Mouse (Mus musculus) embryo, embryonic 11.5 days (tissue): ENCODE measurements at regions not wholly inside any gene's neighbourhood (a gene's known extent, or its start where the extent isn't known, plus 50 kb on each side); places are given as distances from the start of the nearest gene placed in this dataset.
"Not testable (repeated sequence)": the region's sequence is repeated elsewhere in the genome, so short reads cannot be mapped to it uniquely, and the experiment has no call there.

ENCODE experiments used
- DNase-seq: peaks from one replicate; pipeline ENCODE4 v3.0.0-alpha.2; 2012; ENCODE audit warnings: low read depth, low spot score

DNA sequence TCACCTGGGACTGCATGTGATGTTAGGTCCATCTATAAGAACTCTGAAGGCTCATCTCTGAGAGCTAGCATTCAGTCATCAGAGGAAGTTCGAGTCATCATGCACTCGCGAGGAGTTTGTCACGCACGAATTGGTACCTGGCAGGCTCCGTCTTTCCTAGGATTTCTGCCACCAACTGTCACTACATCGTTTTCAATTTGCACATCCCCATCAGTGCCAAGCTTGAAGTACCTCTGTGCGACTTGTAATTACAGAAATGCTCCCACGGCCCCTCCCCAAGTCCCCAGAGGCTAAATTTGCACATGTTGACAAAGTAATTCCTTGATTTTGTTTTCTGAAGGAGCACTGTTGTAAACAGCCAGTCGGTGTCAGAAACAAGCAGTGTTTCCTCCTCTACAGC is 372.2 kb upstream of the Id2 start:
- no peak for DNase-seq

DNA sequence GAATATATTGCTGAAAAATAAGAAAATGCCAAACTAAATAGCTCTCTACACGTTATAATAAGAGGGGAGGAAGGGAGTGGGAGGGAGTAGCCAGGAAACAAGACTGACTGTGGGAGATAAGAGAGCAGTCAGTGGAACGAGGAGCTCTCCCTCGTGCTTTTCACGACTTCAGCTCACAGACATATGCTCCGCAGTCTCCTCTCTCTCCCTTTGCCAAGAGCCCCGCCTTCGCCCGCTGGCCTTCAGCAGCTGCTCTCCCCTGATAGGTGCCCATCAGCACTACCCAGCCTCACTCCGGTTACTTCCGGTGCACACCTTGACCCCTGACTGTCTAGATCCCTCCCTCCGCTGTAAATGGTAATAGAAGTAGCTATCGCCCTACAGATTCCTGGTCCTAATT is 370.8 kb upstream of the Id2 start:
- DNase-seq = no peak

DNA sequence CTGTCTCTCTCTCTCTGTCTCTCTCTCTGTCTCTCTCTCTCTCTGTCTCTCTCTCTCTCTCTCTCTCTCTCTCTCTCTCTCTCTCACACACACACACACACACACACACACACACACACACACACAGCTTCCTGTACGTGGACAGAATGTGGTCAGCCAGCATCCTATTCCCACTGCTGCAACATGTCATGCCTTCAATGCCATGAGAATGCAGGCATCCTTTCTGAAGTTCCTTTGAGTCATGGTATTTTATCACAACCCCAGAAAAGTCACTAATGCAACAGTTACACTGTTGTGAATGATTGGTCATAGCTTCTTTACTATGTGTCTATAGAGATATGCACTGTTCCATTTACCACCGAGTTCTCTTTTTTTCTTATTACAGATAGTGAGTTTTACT is 365.8 kb upstream of the Id2 start:
- DNase-seq = not testable (repeated sequence)

DNA sequence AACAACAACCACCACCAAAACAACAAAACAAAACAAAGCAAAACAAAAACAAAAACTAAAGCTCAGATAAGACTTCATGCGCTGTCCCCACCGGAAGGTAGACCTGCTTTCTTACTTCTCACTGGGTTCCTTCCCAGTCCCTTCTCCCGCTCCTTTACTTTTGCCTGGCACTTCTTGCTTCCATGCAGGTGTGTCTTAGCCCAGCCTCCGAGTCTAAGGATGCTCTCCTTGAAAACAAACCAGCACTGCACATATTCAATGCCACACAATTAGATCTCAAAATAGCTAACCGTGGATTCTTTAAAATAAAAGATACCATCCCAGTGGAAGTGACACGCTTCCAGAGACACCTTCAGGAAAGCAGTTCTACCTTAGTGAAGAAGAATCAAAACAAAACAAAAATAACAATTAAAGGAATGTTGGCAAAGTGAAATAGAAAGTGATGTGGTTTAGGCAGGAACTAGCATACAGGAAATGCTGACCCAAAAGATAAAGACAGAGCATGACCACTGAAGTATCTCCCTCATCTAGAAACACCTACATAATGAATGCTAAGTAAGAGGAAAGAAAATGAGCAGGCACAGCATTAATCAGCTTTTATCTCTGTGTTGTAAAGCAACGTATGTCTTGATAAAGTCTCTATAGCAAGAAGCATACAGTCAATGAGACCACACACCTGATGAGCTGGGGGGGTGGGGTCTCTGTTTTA is 358.5 kb upstream of the Id2 start:
- no peak for DNase-seq

DNA sequence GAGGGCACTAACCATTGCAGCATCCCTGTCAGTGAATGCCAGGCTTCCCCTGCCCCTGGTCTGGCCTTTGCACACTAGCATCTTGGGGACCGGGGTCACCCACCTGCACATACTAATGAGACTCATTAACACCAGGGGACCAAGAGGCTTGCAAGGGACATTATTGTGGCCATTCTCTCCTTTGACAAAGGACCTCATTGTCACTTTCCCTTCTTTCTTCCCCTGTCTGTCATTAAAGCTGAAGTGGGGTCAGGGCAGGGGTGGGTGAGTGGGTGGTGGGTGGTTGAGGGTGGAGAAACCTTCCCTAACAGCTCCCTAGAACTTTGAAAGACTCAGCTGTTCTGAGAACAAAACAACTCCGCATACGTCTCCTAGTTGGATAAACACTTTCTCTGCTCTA is 356.4 kb upstream of the Id2 start:
- no peak for DNase-seq

DNA sequence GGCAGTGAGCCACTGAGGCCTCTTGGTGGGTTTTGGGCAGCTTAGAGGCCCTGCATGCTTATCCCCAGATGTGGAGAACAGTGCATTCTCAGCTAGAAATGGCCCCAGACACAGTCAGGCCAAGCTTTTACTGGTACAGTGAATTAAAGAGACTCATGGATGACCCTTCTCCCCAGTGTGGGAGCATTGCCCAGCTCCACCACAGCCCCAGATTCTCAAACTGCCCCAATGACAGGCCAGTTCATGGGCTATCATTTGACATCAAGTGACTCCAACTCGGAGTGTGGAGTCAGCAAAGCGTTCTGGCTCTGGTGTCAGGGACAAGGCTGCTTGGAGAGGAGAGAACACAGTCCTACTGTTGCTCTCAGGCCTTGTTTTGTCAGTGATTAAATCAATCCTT is 354.2 kb upstream of the Id2 start:
- no peak for DNase-seq

DNA sequence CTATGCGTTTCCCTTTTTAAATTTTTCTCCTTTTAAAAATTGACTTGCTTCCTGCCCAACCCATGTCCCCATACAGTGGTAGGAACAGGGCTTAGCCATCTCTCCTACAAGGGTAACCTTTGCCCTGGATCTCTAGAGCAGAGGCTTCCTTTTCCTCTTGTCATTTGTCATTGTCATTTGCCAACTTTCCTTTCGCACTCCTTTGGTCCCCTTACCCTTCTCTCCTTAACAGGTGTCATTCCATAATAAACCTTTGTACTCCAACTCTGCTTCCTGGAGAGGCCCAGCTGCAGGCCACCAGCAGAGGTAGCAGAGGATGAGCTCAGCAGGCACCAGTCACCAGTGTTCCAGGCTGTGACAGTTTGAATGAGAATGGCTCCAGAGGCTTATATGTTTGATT is 347.4 kb upstream of the Id2 start:
- DNase-seq = no peak

DNA sequence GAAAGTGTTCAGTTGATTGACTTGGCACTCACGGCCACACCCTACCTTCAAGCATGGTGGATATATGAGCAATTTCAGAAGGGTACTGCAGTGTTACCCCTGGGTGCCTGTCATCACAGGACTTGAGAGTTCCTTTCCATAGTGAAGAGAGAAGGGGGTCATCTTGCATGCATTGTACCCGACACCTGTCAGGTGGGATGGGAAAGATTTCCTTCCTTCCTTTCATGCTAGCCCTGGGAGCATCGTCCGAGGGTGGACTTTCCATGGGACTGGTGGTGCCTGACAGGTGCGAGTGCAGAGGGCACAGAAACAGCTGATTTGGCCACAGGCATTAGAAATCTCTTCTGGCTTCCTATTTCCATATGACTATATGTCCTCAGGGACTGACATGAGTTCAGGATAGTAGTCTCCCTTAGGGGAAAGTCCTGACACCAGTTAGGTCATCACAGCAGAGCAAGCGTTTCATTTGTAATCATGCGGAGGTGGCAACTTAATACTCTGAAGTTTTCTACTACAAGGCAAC is 342.1 kb upstream of the Id2 start:
- no peak for DNase-seq

DNA sequence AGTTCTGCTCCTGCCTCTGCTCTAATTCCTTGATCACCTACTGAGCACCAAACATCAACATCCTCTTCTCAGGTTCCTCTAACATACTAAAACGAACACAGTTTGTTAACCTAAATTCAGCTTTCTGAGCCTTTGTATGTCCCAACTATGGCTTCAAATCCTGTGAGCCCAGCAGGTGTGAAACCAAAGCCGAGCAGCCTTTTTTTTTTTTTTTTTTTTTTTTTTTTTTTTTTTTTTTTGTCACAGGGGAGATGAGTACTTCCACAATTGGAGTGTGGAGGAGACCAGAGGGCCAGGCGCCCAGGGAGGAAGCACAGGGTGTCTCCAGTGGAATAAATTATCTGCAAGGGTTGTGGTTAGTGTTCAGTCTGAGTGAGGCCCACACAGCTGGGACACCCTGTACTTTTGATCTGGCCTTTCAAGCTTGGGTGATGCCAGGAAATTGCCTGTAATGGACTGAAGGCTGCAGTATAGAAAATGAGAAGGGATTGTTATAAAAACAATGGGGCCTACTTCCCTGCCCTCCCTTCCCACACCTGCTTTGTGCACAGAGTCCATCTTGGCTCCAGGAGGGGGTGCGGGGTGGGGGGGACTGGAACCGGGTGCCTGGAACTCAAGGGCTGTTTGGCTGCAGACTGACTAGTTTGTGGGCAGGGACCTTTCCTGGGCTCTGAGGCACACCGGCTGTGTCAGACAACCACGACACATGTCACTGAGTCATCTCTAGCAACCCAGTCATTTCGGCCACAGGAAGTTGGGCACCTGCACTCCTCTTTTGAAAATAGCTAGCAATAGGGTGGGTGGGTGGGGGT is 341.5 kb upstream of the Id2 start:
- no peak for DNase-seq

DNA sequence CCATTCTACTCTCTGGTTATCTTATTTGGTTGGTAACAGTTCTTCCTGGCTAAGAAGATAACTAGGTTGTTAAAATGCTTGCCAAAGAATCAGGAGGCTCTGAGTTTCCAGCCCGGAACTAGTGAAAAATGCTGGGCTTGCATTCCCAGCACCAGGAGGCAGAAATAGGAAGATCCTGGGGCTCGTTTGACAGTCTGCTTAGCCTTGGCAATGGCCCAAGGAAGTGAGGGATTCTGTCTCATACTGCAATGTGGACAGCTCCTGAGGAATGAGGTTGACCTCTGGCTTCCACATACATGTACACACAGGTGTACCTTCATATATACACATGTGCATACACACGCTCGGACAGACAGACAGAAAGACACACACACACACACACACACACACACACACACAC is 340.6 kb upstream of the Id2 start:
- DNase-seq = no peak

DNA sequence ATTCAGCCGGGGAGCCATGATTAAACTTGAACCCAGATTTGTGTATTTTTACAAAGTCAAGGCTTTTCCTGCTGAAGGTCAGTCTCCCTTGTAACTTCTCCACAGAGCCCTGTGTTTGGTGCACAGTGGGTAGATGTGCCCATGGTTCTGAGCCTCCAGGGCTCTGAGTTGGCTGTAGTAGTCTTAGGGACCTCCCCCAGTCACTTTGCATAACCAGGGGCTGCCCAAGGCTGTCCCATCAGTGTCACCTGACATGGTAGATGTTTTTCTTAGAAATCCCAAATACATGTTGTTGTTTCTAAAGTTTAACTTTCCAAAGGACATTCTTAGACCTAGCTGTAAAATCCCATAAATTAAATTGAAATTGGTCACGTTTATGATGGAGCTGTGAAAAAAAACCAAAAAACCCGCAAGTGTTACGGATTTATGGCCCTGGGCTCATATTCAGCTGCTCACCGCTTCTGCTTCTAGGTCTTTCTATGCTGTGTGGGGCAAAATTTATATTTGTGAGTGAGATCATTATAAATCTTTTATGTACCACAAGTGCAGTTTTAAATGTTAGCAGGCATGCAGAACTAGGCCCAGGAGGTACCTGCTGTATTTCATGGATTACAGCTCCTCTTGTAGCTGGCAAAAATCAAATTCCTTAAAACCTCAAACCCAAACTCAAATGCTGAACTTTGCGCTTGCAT is 339.4 kb upstream of the Id2 start:
- DNase-seq = no peak

DNA sequence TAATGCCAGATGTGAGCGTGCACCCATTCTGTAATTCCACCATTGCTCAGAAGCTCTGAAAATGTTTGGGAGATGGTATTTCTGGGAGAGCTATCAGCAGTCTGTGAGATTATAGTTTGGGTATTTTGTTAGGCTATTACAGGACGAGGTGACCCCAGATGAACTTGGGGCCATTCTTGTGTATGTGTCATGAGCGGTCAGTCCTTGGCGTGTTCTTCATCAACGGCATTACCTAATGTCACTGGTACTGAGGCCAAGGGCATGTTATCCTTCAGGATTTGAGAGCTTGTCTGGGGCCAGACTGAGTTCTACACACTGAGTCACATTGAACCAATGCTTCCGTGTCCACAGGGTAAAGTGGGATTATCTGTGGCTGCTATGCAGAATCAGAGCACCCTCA is 335.9 kb upstream of the Id2 start:
- DNase-seq = no peak

DNA sequence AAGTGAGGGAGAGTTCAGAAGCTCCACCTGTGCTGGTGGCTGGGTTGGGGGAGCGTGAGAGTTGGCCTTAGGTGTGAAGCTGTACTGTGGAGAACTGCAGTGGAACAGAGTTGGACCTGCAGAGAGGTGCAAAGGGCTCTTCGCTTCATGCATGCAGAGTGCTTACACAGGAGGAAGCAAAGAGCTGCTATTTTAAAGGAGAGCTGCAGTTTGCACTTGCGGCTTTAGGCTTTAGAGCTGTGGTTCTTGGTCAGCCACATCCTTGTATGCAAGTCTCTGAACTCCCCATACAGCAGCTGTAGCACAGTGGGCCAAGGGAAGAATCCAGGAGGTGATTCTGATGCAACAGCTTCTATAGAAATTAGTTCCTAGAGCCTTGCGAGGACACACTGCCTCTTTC is 334.0 kb upstream of the Id2 start:
- DNase-seq = no peak

DNA sequence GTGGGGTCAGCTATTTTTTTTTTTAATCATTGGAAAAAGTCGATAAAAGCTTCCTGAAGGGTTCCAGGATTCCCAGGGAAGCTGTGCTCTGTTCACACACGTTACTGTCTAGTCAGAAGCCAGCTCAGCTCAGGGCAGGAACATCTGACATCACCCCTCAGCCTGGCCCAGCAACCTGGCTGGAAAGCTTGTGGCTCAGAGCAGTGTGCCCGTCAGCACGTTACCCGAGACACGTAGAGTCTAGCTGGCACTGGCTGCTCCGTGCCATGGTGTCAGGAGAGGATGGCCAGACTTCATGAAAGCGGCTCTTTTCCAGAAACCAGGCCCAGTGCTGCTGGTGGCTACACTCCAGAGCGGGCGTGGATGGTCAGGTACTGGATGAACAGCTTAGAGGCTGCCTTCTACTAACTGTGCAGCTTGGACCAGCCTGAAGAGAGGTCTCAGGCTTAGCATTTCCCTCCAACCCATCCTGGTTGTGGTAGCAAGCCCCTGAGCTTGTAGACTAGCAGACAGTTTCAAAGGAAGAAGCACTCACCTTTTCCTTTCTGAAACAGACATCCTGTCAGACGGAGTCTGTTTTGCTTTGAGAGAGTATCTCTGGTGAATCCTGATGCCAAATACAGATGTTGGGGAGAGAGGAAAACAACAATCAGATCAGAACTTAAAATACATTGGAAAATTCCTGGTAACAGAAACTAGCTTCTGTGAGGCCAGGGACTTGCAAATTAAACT is 331.1 kb upstream of the Id2 start:
- DNase-seq = no peak

DNA sequence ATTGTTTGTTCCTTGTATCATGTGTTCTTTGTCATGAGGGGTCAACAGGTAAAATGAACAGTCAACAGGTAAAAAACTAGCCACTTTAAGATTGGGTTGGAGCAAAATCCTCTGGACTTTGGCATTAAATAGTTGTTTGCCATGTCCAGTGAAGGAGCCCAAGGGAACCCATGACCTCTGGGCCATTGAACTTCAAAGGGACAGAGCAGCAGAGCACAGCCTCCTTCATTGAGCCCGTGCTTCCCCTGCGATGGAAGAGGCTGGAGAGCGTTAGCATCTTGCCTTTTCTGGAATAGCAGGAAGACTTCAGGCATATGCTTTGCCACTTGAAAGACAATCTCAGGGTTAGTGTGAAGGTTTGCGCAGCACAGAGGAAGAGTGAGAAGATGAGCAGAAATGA is 320.4 kb upstream of the Id2 start:
- DNase-seq = no peak

DNA sequence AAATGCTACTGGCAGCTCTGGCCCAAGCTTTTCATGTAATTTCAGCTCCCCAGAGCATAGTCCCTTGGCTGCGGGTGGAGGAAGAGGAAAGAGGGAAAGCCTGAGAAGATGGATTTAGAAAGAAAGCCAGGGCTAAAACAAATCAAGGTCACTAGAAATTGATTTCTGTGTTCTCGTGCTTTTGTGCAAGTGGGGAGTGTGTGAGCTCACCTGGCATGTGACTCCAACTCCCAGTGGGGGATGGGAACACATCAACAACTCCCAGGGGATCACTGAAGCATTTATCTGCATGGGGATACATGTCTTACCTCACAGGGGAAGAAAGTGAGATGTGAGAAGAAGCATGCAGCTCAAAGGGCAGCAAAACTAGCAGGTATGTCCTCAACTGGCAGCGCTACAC is 319.6 kb upstream of the Id2 start:
- no peak for DNase-seq

DNA sequence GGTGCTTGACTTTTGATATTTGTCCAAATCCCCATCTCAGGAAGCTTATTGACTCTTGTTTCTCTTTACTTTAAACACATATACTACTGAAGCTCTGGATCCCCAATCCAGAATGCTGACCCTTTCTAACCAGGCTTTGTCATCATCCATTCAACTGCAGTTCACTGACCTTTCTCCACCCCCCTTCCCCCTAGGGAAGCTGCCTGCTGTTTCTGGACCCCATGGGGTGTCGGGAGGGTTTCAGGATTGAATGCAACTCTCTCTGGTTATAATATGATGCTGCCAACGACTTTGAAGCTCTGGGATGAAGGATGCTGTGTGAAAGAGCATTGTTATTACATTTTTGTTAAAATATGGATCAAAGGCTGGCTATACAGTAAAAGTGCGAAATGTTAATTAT is 318.7 kb upstream of the Id2 start:
- DNase-seq = no peak

DNA sequence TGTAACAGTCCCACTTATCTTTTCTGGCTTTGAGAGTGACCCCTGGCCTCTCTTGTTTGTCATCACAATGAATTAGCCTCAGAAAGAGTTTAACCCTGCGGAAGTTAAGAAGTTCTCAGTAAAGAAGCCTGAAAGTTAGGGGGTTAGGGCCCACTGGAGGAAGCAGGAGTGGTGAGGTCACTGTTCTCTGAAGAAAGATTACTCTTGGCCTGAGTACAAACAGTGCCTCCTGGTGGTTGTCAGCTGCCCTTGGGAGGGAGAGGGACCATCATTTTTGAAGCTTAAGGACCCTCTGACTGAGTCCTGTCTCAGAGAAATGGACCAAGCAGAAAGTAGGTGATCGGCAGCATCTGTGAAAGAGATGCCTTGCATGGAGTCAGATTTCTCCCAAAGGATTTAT is 318.3 kb upstream of the Id2 start:
- DNase-seq = peak; percentile 32

DNA sequence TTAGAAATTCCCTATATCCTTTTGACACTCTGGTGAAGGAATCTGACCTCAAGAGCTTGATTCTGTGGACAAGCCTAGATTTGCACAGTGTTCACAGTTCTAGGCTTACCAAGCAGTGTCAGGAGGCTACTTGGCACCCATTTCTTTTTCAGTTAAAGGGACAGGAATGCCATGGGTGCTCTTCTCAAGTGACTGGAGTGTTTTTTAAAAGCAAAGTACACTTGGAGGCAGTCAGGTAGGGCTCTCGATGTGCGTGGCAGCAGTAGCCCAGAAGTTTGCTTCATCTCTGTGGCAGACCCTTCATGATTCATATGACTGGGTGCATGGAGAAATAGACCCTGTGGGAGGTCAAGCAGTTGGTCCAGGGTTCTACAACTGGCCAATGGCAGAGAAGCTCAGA is 310.4 kb upstream of the Id2 start:
- no peak for DNase-seq

DNA sequence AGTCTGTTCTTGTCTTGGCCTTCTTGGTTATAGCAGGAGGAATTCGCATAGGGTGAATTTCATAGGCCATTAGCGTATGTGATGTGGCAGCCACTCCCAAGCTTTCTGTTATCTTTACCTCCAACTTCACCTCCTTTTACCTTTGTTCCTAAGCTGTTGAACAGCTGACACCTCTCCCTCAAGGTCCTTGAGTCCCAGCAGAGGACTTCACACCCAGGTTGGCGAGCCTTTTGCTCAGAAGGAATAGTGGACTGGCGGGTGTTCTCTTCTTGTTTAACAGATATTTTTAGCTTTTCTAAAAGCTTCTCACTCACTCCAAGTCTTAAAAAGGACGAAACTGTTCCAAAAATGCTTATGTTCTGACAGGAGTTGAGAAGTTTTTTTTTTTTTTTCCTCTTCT is 303.4 kb upstream of the Id2 start:
- no peak for DNase-seq

DNA sequence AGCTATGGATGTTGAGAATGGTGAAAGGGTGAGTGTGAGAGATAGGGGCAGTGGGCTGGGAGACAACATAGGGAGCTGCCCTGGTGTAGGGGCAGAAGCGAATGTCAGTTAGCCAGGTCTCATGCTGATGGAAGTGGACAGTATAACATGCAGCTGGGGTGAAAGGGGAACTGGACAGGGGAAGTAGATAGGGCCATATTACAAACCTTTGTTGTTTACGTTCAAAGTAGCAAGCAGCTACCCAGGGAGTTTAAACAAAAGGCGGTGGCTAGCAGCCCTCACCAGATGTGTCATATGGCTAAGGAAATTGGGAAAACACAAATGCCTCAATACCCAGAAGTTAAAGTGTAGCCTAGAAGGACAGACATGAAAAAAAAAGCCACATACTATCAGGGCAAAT is 301.8 kb upstream of the Id2 start:
- DNase-seq = no peak

DNA sequence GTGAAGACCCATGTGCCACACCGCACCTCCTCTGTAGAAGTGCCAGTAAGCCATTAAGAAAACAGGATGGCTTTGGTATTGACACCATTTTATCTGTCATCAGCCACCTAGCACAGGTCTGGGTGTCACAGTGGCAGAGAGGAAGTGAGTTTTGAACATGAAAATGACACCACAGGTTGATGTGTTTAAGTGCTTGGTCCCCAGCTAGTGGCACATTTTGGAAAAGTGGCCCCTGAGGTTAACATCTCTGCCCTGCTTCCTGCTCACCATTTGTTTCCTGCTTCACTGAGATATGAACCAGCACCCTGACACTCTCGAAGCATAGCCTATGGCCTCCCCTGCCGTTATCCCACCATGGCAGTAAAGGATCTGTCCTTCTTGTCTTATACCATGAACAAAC is 297.4 kb upstream of the Id2 start:
- no peak for DNase-seq
